Mouse (Mus musculus) hindbrain, embryonic 16.5 days (tissue): ENCODE results near the gene Arsa. TPM values are rescaled to one million over a fixed set of nuclear protein-coding genes. Genes with fewer than 3 reads are reported as not detected.

Experiments used
- ATAC-seq: fragments of 200-750 bp; cut with Nextera tagmentation; 2 replicates; pipeline ENCODE4 v1.8.0; 2017; ENCODE audit warnings: moderate TSS enrichment, moderate library complexity
- H3K27ac ChIP-seq: fragments of 300-500 bp; sonication (generic); 2 replicates; pipeline ENCODE4 v1.5.1; 2014; ENCODE audit warnings: low read depth, mild to moderate bottlenecking, control low read depth, low read length, moderate library complexity
- H3K27me3 ChIP-seq: fragments of 300-500 bp; sonication (generic); replicated peaks from 2 replicates; pipeline ENCODE4 v1.6.1; 2014; ENCODE audit warnings: low read length; ENCODE audit not compliant: control insufficient read depth, insufficient read depth
- H3K36me3 ChIP-seq: fragments of 300-500 bp; sonication (generic); 2 replicates; pipeline ENCODE4 v1.6.1; 2014; ENCODE audit warnings: mild to moderate bottlenecking, low read length, moderate library complexity, mixed read lengths; ENCODE audit not compliant: control insufficient read depth, insufficient read depth
- H3K4me1 ChIP-seq: fragments of 300-500 bp; sonication (generic); 2 replicates; pipeline ENCODE4 v1.6.1; 2014; ENCODE audit warnings: low read depth, low read length; ENCODE audit not compliant: control insufficient read depth, insufficient read depth
- H3K4me2 ChIP-seq: fragments of 300-500 bp; sonication (generic); 2 replicates; pipeline ENCODE4 v1.6.1; 2014; ENCODE audit warnings: mild to moderate bottlenecking, low read length, control low read depth, moderate library complexity
- H3K4me3 ChIP-seq: fragments of 300-500 bp; sonication (generic); 2 replicates; pipeline ENCODE4 v1.5.1; 2014; ENCODE audit warnings: mild to moderate bottlenecking, low read length, control low read depth, moderate library complexity
- H3K9ac ChIP-seq: fragments of 300-500 bp; sonication (generic); 2 replicates; pipeline ENCODE4 v1.6.1; 2014; ENCODE audit warnings: low read depth, mild to moderate bottlenecking, control low read depth, low read length, moderate library complexity
- H3K9me3 ChIP-seq: fragments of 300-500 bp; sonication (generic); 2 replicates; pipeline ENCODE4 v1.6.1; 2014; ENCODE audit warnings: mild to moderate bottlenecking, low read length, moderate library complexity; ENCODE audit not compliant: control insufficient read depth
- WGBS: fragments of 180-500 bp; shearing (Covaris S2); extraction: QIAGEN DNeasy Blood & Tissue Kit; methylation state at CpG from one replicate; pipeline ENCODE4 v1.1.7; 2014; 5-methylcytosine and 5-hydroxymethylcytosine counted together
- polyA plus RNA-seq: library from polyadenylated mRNA; unstranded; fragments of >200 nt; fragmentation: Nextera tagmentation; extraction: Ambion mirVana; gene quantifications from 2 replicates; pipeline ENCODE4 v1.2.1, GENCODE M21; 2015

The Arsa gene
- polyA plus RNA-seq, 1 experiment from 2014 or later = 35.4 TPM

DNA sequence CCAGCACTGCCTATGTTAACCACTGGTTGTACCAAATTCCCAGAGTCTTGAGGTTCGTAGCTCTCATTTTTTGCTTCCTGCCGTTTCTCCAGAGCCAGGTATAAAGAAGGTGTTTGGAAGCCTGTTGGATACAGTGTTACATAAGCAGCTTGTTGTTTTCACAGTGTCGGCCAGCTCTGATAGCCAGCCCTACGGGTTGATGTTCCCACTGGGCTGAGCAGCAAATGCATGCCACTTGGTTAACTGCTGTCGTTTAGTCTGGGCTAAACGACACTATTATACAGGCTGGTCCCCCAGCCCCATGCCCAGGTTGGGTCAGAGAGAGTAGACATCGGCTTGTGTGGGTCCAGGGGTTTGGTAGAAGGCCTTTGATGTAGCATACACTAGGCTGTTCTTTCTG, 44.7 kb upstream of the Arsa start:
- Histone ChIP-seq H3K9ac (no peak overlapping the region), H3K9me3 (no peaks in the 10 kb centered on the region), H3K36me3 (0 out of 2 replicates have a peak, but pooled peaks cover 8% of the 10 kb centered on the region), H3K27ac (no peak overlapping the region), H3K4me2 (no peak overlapping the region), H3K4me3 (no peak overlapping the region), H3K27me3 (0 out of 2 replicates have a peak, but pooled peaks cover 2% of the 10 kb centered on the region), H3K4me1 (peaks cover 14% of the 10 kb centered on the region)
- 78% methylated on average over 7 of the region's 7 CpGs for WGBS
- ATAC-seq = no peak

DNA sequence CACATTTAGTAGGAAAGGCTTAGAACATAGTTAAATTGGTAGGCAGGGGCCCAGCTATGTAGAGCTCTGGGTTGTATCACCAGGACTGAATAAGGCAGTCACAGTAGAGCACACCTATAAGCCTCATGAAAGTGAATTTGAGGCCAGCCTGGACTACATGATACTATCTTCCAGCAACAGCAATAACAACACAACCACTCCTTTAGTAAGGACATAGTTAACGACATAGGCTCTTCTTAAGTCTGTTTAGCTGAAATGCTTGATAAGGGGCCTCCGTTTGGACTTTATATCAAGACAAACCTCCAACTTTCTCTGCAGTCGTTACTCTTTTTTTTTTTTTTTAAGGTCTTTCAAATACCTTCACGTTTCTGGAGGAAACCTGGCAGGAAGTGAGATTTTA, 35.5 kb upstream of the Arsa start:
- Histone ChIP-seq H3K4me2 (no peak overlapping the region), H3K27me3 (no peaks in the 10 kb centered on the region), H3K4me1 (no peaks in the 10 kb centered on the region), H3K9ac (no peak overlapping the region), H3K4me3 (no peak overlapping the region), H3K27ac (no peak overlapping the region), H3K36me3 (peaks cover 4% of the 10 kb centered on the region), H3K9me3 (no peaks in the 10 kb centered on the region)
- 84% methylated on average over 4 of the region's 4 CpGs for WGBS
- no peak for ATAC-seq

DNA sequence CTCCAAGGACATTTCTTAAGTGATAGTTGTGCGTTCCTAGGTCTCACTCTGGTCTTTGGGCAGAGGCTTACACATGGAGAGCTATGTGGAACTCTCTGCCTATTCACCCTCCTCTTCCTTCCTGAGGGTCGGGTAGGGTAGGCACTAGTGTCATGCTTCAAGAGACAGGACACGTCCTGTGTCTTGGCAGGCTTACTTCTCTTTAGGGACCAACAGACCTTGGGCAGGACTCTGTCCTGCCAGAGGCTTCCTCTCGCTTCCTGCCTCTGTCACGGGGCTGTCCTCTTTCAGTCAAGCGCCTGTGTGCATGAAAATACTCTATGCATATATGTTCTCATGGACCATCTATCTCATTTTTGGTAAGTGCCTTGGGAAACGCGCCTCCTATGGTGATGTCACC, 30.5 kb upstream of the Arsa start:
- no peak overlapping the region for H3K27ac ChIP-seq
- peaks cover 30% of the 10 kb centered on the region for H3K36me3 ChIP-seq
- ATAC-seq = no peak

DNA sequence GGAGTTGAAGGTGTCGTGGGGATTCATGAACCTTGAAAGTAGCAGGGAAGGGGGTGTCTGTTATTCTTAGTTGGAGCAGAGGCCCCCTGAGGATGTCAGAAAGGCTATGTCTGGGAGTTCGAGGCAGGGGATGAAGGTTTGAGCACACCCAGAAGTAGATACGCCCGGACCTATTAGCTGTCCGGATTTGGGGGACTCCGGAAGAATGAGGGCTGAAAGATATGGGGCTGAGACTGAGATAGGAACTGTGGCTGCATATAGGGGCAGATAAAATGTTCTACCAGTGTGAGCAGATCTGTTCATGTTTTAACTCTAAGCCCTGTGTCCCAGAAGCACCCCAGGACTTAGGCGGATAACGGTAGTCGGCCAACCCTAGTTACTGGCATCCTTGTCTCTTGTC, 27.6 kb upstream of the Arsa start:
- H3K27ac ChIP-seq = no peak overlapping the region
- WGBS = 93% methylated on average over 9 of the region's 9 CpGs
- peaks cover 30% of the 10 kb centered on the region for H3K36me3 ChIP-seq
- no peak for ATAC-seq
- no peak overlapping the region for H3K4me3 ChIP-seq
- no peaks in the 10 kb centered on the region for H3K9me3 ChIP-seq
- H3K9ac ChIP-seq = no peak overlapping the region
- H3K4me2 ChIP-seq = no peak overlapping the region
- peaks cover 12% of the 10 kb centered on the region for H3K4me1 ChIP-seq
- no peaks in the 10 kb centered on the region for H3K27me3 ChIP-seq

More for the DNA sequence above, 30.5 kb upstream of the Arsa start:
- Histone ChIP-seq H3K9me3 (no peaks in the 10 kb centered on the region), H3K4me1 (no peaks in the 10 kb centered on the region), H3K4me2 (no peak overlapping the region), H3K4me3 (no peak overlapping the region), H3K27me3 (no peaks in the 10 kb centered on the region), H3K9ac (no peak overlapping the region)
- WGBS = 88% methylated on average over 8 of the region's 8 CpGs

DNA sequence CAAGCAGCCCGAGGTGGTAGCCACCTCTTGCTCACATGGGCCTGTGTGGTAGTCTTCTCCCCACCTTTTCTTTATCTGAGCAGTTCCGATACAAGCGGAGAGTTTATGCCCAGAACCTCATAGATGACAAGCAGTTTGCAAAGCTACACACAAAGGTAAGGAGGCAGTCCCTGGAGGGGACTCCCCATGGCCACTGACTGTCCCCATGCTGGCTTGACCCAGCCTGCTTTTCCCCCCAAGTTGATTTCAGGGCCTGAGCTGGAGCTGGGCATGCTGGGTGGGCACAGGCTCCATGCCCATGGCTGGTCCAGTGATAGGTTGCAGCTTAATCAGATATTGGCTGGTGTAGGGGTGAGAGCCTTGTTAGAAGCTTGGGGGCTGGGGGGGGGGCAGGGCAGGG, 24.1 kb upstream of the Arsa start:
- 87% methylated on average over 3 of the region's 3 CpGs for WGBS
- no peaks in the 10 kb centered on the region for H3K9me3 ChIP-seq
- peak overlapping the region; percentile 88 for H3K4me2 ChIP-seq
- no peak overlapping the region for H3K4me3 ChIP-seq
- peaks cover 17% of the 10 kb centered on the region for H3K36me3 ChIP-seq
- H3K27ac ChIP-seq = no peak overlapping the region
- ATAC-seq = no peak
- H3K4me1 ChIP-seq = peaks cover 21% of the 10 kb centered on the region
- no peaks in the 10 kb centered on the region for H3K27me3 ChIP-seq
- H3K9ac ChIP-seq = no peak overlapping the region

DNA sequence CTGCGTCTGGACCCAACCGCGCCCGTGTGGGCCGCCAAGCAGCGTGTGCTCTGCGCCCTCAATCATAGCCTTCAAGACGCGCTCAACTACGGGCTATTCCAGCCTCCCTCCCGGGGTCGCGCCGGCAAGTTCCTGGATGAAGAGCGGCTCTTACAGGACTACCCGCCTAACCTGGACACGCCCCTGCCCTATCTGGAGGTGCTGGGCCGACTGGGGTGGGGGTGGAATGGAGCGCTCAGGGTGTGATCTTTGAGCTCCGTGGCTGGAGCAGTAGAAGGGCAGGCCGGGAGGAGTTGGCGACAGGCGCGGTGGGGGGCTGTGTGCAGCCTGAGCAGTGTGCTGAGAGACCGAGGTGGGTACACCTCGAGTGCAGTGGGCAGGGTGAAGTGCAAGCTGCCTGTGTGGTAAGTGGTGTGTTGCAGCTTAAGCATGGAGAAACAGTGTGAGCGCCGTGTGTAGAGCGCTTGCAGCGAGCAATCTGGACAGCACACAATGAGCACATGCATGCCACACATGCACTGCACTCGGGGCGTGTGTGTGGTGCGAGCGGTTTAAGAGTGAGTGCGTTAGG, 23.1 kb upstream of the Arsa start:
- peak overlapping the region; percentile 95 for H3K9ac ChIP-seq
- H3K36me3 ChIP-seq = peaks cover 10% of the 10 kb centered on the region
- H3K4me3 ChIP-seq = peak overlapping the region; percentile 85
- no peaks in the 10 kb centered on the region for H3K27me3 ChIP-seq
- 2% methylated on average over 35 of the region's 35 CpGs for WGBS
- peak; percentile 57 for ATAC-seq
- H3K4me1 ChIP-seq = peaks cover 21% of the 10 kb centered on the region
- peak overlapping the region; percentile 88 for H3K4me2 ChIP-seq
- peak overlapping the region; percentile 92 for H3K27ac ChIP-seq
- no peaks in the 10 kb centered on the region for H3K9me3 ChIP-seq

DNA sequence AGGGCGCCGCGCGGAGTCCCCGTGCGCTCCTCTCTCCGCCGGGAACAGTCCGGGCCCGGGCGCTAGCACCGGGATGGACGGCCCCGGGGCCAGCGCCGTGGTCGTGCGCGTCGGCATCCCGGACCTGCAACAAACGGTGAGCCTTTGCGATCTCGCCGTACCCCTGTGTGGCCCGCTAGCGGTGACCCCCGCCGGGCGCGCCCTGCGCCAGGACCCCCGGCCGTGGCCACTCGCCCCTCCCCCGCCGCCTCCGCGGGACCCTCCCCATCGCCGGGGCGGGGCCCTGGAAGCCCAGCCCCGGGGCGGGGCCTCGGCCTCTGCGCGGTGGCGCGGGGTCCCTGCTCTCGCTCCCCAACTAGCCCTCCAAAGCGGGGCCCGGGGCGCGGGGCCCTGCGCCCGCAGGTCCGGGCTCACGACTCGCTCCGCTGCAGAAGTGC, 22.6 kb upstream of the Arsa start:
- H3K27me3 ChIP-seq = no peaks in the 10 kb centered on the region
- H3K36me3 ChIP-seq = peaks cover 8% of the 10 kb centered on the region
- H3K4me1 ChIP-seq = peaks cover 21% of the 10 kb centered on the region
- peak; percentile 72 for ATAC-seq
- H3K4me2 ChIP-seq = peak overlapping the region; percentile 88
- H3K9me3 ChIP-seq = no peaks in the 10 kb centered on the region
- H3K27ac ChIP-seq = peak overlapping the region; percentile 92
- 0% methylated on average over 21 of the region's 60 CpGs for WGBS
- H3K9ac ChIP-seq = peak overlapping the region; percentile 95
- peak overlapping the region; percentile 85 for H3K4me3 ChIP-seq

DNA sequence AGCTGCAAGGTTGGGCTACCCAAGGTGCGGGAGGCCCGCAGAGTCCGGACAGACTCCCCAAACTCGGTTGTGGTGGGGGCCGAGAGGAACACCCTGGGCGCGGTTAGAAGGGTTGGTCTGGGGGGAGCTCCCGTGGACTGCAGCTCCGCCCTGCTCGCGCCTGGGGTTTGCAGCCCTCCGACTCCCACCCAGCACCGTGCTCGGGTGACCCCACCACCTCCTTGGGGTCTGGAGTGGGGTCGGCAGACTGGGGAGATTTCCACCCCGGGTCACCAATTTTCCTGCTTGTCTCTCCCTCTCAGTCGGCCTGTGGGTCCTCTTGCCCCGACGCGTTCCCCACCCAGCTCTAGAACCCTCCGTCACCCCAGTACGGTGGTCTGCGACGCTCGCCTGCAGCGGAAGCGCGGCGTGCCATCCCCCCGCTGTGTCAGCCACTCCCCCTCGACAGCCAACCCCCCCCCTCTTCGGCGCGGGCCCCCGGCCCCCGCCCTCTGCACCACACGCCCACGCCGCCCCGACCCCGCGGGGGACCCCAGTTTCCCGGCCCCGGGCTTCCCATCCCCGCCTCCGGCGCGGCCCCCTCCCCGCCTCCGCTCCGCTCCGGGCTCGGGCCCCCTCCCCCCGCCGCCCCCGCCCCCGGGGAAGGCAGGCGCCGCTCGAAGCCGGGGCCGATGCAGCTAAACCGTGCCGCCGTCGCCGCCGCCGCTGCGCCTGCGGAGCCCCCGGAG, 21.9 kb upstream of the Arsa start, which contains the start of gene Shank3:
TSS of gene Shank3 (plus strand) at position 663 of the 728 bp plus-strand sequence.
- peak within 1 kb of the TSS; percentile 92 for H3K27ac ChIP-seq
- peak within 1 kb of the TSS; percentile 85 for H3K4me3 ChIP-seq

More for the DNA sequence above, 21.9 kb upstream of the Arsa start, which contains the start of gene Shank3:
- peaks cover 7% of the 10 kb centered on the region for H3K36me3 ChIP-seq
- peaks cover 21% of the 10 kb centered on the region for H3K4me1 ChIP-seq
- no peaks in the 10 kb centered on the region for H3K27me3 ChIP-seq
- peak within 1 kb of the TSS; percentile 95 for H3K9ac ChIP-seq
- ATAC-seq = peak; percentile 53
- WGBS = 0% methylated on average over 29 of the region's 72 CpGs
- H3K4me2 ChIP-seq = peak within 1 kb of the TSS; percentile 88
- no peaks in the 10 kb centered on the region for H3K9me3 ChIP-seq
